Mouse (Mus musculus) hindbrain, embryonic 10.5 days (tissue): ENCODE measurements around the gene Ptpn13. TPM values are rescaled to one million over a fixed set of nuclear protein-coding genes. Genes with fewer than 3 reads are reported as not detected.

Source experiments
- DNase-seq: peaks from one replicate; pipeline ENCODE4 v3.0.0-alpha.2; 2017; ENCODE audit warnings: low spot score
- H3K27ac ChIP-seq: fragments of 300-500 bp; sonication (generic); 2 replicates; pipeline ENCODE4 v1.5.1; 2016; ENCODE audit warnings: mild to moderate bottlenecking, moderate library complexity
- H3K27me3 ChIP-seq: fragments of 300-500 bp; sonication (generic); 2 replicates; pipeline ENCODE4 v1.6.1; 2016; ENCODE audit warnings: mild to moderate bottlenecking; ENCODE audit not compliant: poor library complexity, insufficient read depth, severe bottlenecking
- H3K36me3 ChIP-seq: fragments of 300-500 bp; sonication (generic); 2 replicates; pipeline ENCODE4 v1.6.1; 2016; ENCODE audit warnings: mild to moderate bottlenecking, moderate library complexity
- H3K4me1 ChIP-seq: fragments of 300-500 bp; sonication (generic); replicated peaks from 2 replicates; pipeline ENCODE4 v1.6.1; 2016; ENCODE audit warnings: mild to moderate bottlenecking
- H3K4me3 ChIP-seq: fragments of 300-500 bp; sonication (generic); 2 replicates; pipeline ENCODE4 v1.5.1; 2016; ENCODE audit warnings: mild to moderate bottlenecking, moderate library complexity
- H3K9me3 ChIP-seq: fragments of 300-500 bp; sonication (generic); 2 replicates; pipeline ENCODE4 v1.6.1; 2016; ENCODE audit warnings: mild to moderate bottlenecking, moderate library complexity
- WGBS: fragments of 180-500 bp; shearing (Covaris S2); methylation state at CpG from one replicate; pipeline ENCODE4 v1.1.7; 2016; 5-methylcytosine and 5-hydroxymethylcytosine counted together
- polyA plus RNA-seq: library from polyadenylated mRNA; unstranded; fragments of >200 nt; fragmentation: Nextera tagmentation; extraction: Ambion mirVana; gene quantifications from 2 replicates; pipeline ENCODE4 v1.2.1, GENCODE M21; 2016

Ptpn13 gene
- 16.6 and 18.8 TPM in 2 replicates for polyA plus RNA-seq

DNA sequence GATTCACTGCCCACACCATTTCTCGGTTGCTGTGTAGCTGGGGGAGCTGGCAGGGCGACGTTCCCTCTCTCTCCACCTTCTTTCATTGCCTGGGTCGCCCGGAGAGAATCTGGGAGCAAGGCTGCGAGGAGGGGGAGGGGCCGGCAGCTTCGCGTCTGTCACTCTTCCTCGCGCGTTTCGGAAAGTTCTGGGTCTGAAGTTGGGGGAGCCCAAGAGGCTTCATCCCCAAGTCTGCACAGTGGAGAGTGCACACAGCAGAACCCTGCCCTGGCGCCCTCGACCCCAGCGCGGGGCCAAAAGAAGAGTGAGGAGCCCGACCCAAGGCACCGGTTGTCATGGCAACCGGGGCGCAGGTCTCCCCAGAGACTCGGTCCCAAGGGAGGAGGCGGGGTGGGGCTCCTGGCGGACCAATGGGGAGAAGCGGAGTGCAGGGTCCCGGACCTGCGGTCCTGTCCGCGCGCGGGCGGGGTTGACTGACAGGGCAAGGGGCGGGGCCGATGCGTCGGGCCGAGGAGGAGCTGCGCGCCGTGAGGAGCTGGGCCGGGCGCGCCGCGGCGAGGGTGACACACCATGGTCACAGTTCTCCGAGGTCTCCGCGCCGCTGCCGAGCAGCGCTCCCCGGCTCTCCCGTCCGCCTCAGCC lies at the start of gene Ptpn13:
Gene Ptpn13, plus strand, starts transcription at position 515 of the 642 bp plus-strand sequence.
- under 1% methylated on average over 55 of the region's 55 CpGs for WGBS
- peaks cover 9% of the 10 kb centered on the region for H3K36me3 ChIP-seq
- H3K4me3 ChIP-seq, result peak within 1 kb of the TSS; percentile 98
- H3K4me1 ChIP-seq, result peaks cover 76% of the 10 kb centered on the region
- H3K27me3 ChIP-seq, result no peaks in the 10 kb centered on the region
- 0 out of 2 replicates have a peak, but pooled peaks cover 2% of the 10 kb centered on the region for H3K9me3 ChIP-seq
- DNase-seq, result peak; percentile 97
- H3K27ac ChIP-seq, result peak within 1 kb of the TSS; percentile 96

DNA sequence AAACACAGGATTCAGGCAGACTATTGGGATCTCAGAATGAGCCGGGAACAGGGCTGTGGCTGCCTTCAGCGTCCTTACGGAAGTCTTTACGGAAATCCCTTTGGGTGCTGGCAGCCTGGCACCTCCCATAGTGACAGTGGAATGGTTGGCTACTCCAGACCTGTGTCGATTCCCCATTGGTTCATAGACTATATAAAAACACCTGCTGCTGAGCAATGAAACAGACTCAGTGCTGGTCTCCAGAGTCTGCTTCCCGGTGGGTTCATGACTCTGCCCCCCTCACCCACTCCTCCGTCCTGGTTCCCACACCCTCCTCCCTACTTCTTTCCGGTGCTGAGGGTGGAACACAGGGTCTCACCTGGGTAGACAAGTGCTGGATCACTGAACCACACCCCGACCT lies 49.8 kb upstream of the Ptpn13 start:
- H3K36me3 ChIP-seq, result no peaks in the 10 kb centered on the region
- 88% methylated on average over 9 of the region's 9 CpGs for WGBS
- H3K4me3 ChIP-seq, result no peak overlapping the region
- H3K9me3 ChIP-seq, result no peaks in the 10 kb centered on the region
- peaks cover 15% of the 10 kb centered on the region for H3K4me1 ChIP-seq
- H3K27ac ChIP-seq, result no peak overlapping the region
- H3K27me3 ChIP-seq, result 0 out of 2 replicates have a peak, but pooled peaks cover 4% of the 10 kb centered on the region
- DNase-seq, result no peak

DNA sequence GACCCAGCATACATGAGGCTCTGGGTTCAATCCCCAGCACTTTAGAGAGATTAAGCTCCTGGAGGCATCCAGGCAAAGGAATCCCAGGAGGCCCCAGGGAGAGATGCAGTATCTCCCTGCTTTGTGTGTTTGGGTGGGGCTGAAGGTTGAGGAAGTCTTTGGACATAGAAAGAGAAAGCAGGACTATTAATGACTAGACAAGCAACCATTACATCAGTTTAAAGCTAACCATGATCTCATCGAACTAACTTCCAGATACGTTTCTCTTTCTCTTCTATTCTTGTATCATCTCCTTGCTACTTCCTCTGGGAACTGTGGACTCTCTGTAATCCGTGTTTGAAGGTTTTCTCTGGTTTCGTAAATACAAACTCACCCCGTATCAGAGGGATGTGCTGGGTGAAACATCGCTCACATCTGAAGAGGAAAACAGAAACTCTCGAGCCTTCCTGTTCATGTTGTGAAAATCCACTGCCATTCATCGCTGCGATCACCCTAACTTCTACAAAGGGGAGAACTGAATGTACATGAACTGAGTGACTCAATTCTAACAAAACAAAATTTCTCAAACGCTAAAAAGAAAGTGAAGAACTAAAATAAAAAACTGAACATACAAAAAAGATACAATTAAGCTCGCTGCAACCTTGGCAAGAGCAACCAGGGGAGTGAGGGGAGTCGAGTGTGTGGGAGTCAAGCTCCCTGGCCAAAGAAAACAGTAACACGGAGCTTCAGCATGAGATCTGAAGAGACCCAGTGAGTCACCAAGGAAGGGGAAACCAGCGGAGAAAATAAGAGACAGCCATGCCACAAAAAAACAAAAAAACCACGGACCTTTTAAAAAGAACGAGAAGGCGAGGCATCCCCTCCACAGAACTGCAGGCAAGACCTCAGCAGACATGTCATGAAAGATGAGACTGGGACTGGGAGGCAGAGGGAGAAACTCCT lies 48.4 kb upstream of the Ptpn13 start:
- 62% methylated on average over 17 of the region's 17 CpGs for WGBS
- no peak overlapping the region for H3K4me3 ChIP-seq
- no peak for DNase-seq
- H3K4me1 ChIP-seq, result peaks cover 15% of the 10 kb centered on the region
- 0 out of 2 replicates have a peak, but pooled peaks cover 4% of the 10 kb centered on the region for H3K27me3 ChIP-seq
- H3K9me3 ChIP-seq, result no peaks in the 10 kb centered on the region
- no peaks in the 10 kb centered on the region for H3K36me3 ChIP-seq
- 0 out of 2 replicates have a peak overlapping the region, but pooled peaks have one; percentile 50 for H3K27ac ChIP-seq

DNA sequence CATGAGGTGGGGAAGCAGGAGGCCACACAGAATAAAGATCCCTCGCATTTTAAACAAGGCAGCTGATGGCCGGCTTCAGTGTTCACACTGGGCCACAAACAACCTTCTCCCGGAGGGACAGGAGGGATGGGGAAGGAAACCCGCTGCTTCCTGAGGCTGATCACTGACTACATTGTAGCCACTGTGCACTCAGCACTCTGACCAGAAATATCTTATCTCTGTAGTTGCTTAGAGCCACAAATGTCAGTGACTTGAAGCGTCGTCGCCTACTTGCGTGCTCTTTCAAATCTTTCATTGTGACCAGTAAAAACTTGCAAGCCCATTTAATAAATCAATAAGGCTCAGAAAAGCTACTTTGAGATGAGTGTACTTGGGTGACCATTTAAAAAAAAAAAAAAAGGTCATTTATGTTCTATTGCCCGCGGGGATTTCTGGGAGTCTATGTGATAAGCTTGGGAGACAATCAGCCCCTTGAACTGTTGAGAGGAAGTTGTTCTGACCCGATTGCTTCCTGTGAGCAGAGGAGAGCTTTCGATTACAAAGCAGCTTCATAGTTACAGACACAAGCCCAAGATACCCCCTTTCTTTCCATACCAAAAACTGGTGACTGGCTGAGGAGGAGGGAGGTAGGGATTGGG lies 47.4 kb upstream of the Ptpn13 start:
- Histone ChIP-seq H3K27ac (0 out of 2 replicates have a peak overlapping the region, but pooled peaks have one; percentile 50), H3K4me3 (no peak overlapping the region), H3K36me3 (no peaks in the 10 kb centered on the region), H3K27me3 (0 out of 2 replicates have a peak, but pooled peaks cover 4% of the 10 kb centered on the region), H3K9me3 (no peaks in the 10 kb centered on the region), H3K4me1 (peaks cover 15% of the 10 kb centered on the region)
- no peak for DNase-seq
- whole genome bisulfite sequencing, result 55% methylated on average over 12 of the region's 12 CpGs

DNA sequence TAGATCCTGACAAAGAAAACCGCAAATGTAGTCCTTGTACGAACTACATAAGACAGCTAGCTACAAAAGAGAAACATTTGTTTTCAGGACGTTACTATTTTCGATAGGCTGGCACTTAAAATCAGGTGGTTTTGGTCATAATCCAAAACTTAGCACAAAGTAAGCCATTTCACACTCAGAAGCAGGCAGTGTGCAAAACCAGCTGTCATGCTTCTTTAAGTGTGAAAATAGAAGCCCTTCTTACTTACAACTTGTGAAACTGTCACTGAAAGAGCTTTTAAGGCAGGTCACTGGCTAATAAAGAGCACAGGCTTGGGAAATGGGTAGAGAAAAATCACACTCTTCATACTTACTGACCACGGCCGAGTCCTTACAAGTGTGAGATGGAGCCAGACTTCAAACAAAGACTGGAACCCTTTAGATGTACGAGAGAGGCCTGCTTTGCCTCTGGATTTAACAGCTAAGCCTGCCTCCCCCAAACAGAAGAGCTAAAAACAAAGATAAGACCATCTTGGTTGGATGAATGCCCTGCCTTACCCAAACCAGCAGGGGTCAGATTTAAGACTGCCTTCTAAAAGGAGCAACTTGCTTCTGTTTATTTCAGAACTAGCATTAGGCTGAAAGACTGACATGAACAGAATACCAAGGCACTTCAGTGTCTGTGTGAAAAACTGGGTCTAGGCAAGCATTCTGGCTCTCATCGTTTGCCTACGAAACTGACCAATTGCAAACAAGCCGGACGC lies 44.0 kb upstream of the Ptpn13 start:
- no peaks in the 10 kb centered on the region for H3K9me3 ChIP-seq
- WGBS, result 75% methylated on average over 11 of the region's 11 CpGs
- no peak for DNase-seq
- peaks cover 11% of the 10 kb centered on the region for H3K4me1 ChIP-seq
- no peaks in the 10 kb centered on the region for H3K36me3 ChIP-seq
- no peak overlapping the region for H3K27ac ChIP-seq
- H3K4me3 ChIP-seq, result no peak overlapping the region
- no peaks in the 10 kb centered on the region for H3K27me3 ChIP-seq

DNA sequence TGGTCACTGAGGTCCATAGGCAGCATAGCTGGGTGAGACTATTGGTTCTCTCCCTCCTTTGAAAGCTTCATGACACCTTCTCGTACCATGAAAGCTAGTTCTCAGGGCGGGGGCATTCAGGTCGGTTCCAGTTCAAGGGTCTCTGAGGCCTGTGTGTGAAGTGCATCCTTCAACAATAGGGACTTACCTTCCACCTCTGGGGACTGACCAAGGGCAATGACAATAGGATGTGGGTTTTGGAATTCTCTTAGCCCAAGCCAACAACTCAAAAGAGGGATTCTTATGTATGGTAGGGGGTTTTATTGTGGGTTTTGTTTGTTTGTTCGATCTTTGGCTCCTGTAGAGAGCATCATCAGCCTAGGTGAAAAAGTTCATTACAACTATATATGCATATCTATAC lies 42.0 kb upstream of the Ptpn13 start:
- Histone ChIP-seq H3K36me3 (no peaks in the 10 kb centered on the region), H3K4me3 (no peak overlapping the region), H3K27me3 (no peaks in the 10 kb centered on the region), H3K27ac (no peak overlapping the region), H3K9me3 (no peaks in the 10 kb centered on the region), H3K4me1 (peaks cover 8% of the 10 kb centered on the region; the same call in 1 of the 2 replicates)
- DNase-seq, result no peak
- WGBS, result 93% methylated on average over 4 of the region's 4 CpGs

DNA sequence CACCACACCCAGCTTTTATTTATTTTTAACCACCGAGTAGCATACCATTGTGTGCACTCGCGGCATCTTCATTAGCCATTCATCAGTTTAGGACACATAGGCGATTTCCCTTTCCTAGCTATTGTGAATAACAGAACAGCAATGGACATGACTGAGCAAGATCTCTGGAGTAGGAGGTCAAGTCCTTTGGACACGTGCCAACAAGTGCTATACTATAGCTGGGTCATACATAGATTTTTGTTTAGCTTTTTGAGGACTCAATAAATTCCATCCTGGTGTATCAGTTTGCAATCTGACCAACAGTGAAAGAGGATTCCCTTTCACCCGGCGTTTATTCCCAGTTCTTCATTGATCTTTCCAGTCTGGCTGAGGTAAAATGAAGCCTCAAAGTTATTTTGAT lies 41.0 kb upstream of the Ptpn13 start:
- no peaks in the 10 kb centered on the region for H3K9me3 ChIP-seq
- H3K4me1 ChIP-seq, result peaks cover 7% of the 10 kb centered on the region; the same call in 1 of the 2 replicates
- H3K36me3 ChIP-seq, result no peaks in the 10 kb centered on the region
- no peak overlapping the region for H3K4me3 ChIP-seq
- DNase-seq, result no peak
- no peaks in the 10 kb centered on the region for H3K27me3 ChIP-seq
- 87% methylated on average over 7 of the region's 7 CpGs for WGBS
- no peak overlapping the region for H3K27ac ChIP-seq

DNA sequence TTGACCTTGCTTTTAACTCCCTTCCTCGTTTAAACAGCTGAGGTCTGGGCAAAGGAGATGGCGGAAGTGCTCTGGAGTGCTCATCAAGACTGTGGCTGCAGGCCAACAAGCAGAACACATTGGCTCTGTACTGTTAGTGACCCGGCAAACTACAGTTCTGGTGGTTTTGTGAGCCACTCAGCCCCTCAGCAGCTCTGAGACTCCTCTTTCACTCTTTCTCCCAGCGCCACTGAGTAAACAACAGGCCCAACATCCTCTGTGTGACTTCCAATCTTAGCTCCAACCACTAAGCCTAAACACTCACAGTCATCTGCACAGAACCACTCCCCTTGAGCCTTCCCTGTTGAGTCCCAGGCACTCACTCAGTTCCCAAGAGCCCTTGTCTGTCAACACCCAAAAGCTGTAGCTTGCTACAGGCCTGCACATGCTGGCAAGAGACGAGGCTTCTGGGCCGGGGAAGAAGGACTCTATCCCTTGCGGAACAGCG lies 37.4 kb upstream of the Ptpn13 start:
- 66% methylated on average over 8 of the region's 8 CpGs for WGBS
- no peak for DNase-seq
- H3K4me3 ChIP-seq, result no peak overlapping the region
- no peaks in the 10 kb centered on the region for H3K36me3 ChIP-seq
- 0 out of 2 replicates have a peak overlapping the region, but pooled peaks have one; percentile 14 for H3K27ac ChIP-seq
- H3K4me1 ChIP-seq, result peaks cover 9% of the 10 kb centered on the region
- no peaks in the 10 kb centered on the region for H3K9me3 ChIP-seq
- no peaks in the 10 kb centered on the region for H3K27me3 ChIP-seq

DNA sequence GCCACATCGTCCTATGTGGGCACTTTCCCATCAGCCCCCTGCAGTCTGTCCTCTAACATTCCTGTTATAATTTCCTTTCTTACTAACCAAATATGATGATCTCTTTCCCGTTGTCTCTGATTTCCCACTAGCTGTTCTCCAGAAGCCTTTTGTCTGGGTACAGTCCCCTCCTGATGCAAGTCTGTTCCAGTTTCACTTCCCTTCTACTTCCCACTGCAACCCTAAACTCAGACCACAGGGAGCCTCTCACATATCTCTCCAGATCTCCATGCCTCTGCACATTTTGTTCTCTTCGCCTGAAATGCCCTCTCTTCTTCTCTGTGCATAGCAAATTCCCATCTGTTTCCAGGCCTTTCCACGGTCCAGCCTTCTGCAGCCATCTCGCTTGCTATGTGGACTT lies 35.6 kb upstream of the Ptpn13 start:
- no peaks in the 10 kb centered on the region for H3K36me3 ChIP-seq
- peaks cover 24% of the 10 kb centered on the region for H3K4me1 ChIP-seq
- H3K4me3 ChIP-seq, result no peak overlapping the region
- WGBS, result 86% methylated on average over 5 of the region's 5 CpGs
- no peak for DNase-seq
- H3K27ac ChIP-seq, result no peak overlapping the region
- no peaks in the 10 kb centered on the region for H3K27me3 ChIP-seq
- no peaks in the 10 kb centered on the region for H3K9me3 ChIP-seq

DNA sequence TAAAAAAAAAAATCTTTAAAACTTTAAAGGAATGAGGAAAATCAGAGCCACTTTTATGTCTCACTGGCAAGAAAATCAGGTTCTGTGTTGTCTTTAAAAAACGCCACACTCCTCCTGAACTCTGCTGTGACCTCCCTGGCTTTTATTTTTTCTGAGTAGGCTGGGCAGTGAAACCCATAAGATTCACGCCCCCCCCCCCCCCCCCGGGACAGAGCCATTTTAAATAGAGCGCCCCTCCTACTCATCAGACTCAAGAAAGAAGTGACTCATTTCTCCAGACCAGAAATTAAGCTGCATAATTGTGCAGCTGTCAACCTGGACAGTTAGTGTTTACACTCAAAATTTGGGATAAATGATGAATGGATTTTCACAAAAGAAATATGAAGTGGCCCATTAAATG lies 31.8 kb upstream of the Ptpn13 start:
- Histone ChIP-seq H3K36me3 (no peaks in the 10 kb centered on the region), H3K4me1 (peaks cover 21% of the 10 kb centered on the region), H3K9me3 (no peaks in the 10 kb centered on the region), H3K27ac (no peak overlapping the region; the same call in 1 of the 2 replicates), H3K4me3 (no peak overlapping the region), H3K27me3 (no peaks in the 10 kb centered on the region)
- WGBS, result 17% methylated on average over 4 of the region's 4 CpGs
- peak; percentile 18 for DNase-seq

DNA sequence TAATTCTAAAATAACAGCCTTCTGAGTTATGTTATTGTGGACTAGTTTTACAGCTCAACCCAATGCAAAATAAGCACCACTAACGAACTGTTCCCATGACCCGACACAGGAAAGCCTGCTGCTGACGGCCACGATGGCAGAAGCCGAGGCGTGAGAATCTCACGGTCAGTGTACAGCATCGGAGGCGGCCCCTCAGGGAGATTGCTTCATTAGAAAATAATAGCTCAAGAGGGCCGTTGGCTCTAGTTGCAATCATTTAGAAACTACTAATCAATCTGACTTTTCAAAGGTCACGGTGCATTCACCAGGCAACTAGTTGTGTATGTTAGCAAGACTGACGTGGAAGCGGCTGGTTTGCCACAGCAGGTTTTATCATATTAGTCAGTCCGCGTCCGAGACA lies 31.2 kb upstream of the Ptpn13 start:
- peak overlapping the region; percentile 59 for H3K27ac ChIP-seq
- no peaks in the 10 kb centered on the region for H3K9me3 ChIP-seq
- peaks cover 21% of the 10 kb centered on the region for H3K4me1 ChIP-seq
- no peak for DNase-seq
- no peaks in the 10 kb centered on the region for H3K27me3 ChIP-seq
- WGBS, result 56% methylated on average over 16 of the region's 16 CpGs
- H3K4me3 ChIP-seq, result no peak overlapping the region
- H3K36me3 ChIP-seq, result no peaks in the 10 kb centered on the region

DNA sequence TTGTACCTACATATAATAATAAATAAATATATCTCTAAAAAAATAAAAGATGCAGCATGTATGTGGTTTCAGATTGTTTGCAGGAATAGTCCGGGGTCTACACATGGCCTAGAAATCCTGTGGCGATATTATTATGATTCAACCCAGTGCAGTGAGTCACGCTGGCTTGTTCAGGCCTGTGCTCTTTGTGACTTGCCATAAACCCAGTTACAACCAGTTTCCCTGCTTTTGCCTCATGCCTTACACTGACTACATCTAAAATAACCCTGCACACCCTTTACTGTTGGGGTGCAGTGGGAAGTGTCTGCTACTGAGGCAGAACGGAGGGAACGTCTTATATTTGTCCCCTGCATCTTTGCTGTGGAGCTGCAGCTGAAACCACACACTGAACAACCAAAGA lies 29.3 kb upstream of the Ptpn13 start:
- Histone ChIP-seq H3K36me3 (no peaks in the 10 kb centered on the region), H3K27ac (no peak overlapping the region), H3K27me3 (no peaks in the 10 kb centered on the region), H3K4me3 (no peak overlapping the region), H3K4me1 (peaks cover 21% of the 10 kb centered on the region), H3K9me3 (no peaks in the 10 kb centered on the region)
- no peak for DNase-seq
- WGBS, result 91% methylated on average over 5 of the region's 5 CpGs
